9 mouse cellular contexts compared by ENCODE assay signal in genomic region chr12:80379393-80379792, GRCm38 (mm10). TPM values are rescaled to one million over a fixed set of nuclear protein-coding genes. Genes with fewer than 3 reads are reported as not detected.
DNase-seq lines count a peak whose midpoint lies in the region; ATAC-seq lines count a peak whose summit lies in the region.
"Had no signal": no experiment of that assay in that cellular context is flagged by ENCODE, and none has a peak within 500 bp of the region (broad histone marks: within the 10 kb centered on the region; RNA-seq: fewer than 3 reads in every experiment).

No protein-coding gene starts in this region.

- no peaks in the 10 kb centered on the region for H3K9me3 ChIP-seq in limb, embryonic 11.5 days (ENCODE audit: control insufficient read depth, low read length)
- no peaks in the 10 kb centered on the region for H3K9me3 ChIP-seq in limb, embryonic 10.5 days (replicated peaks)
- no peaks in the 10 kb centered on the region for H3K9me3 ChIP-seq in forebrain, embryonic 14.5 days (replicated peaks; ENCODE audit: control insufficient read depth, low read length)
- H3K9me3 ChIP-seq in limb, embryonic 13.5 days = no peaks in the 10 kb centered on the region
- H3K9me3 ChIP-seq: liver, embryonic 12.5 days had no signal

- H3K27me3 ChIP-seq in limb, embryonic 11.5 days (ENCODE audit: control insufficient read depth, insufficient read depth, low read length) = no peaks in the 10 kb centered on the region
- H3K27me3 ChIP-seq in limb, embryonic 10.5 days (ENCODE audit: low read depth, poor library complexity, severe bottlenecking) = no peaks in the 10 kb centered on the region
- no peaks in the 10 kb centered on the region for H3K27me3 ChIP-seq in forebrain, embryonic 14.5 days (replicated peaks; ENCODE audit: control insufficient read depth, insufficient read depth, low read length)
- no peaks in the 10 kb centered on the region for H3K27me3 ChIP-seq in limb, embryonic 13.5 days
- H3K27me3 ChIP-seq: liver, embryonic 12.5 days had no signal

- H3K36me3 ChIP-seq in limb, embryonic 11.5 days (ENCODE audit: control insufficient read depth, insufficient read depth, low read length) = no peaks in the 10 kb centered on the region; the same call in 1 of the 2 replicates
- peaks cover 81% of the 10 kb centered on the region for H3K36me3 ChIP-seq in limb, embryonic 10.5 days
- peaks cover 27% of the 10 kb centered on the region for H3K36me3 ChIP-seq in forebrain, embryonic 14.5 days (ENCODE audit: control insufficient read depth, insufficient read depth, low read length)
- H3K36me3 ChIP-seq in limb, embryonic 13.5 days = peaks cover 54% of the 10 kb centered on the region

- peak overlapping the region; percentile 47; the same call in 1 of the 2 replicates for H3K27ac ChIP-seq in limb, embryonic 11.5 days (replicated peaks; ENCODE audit: low read depth, low read length)
- H3K27ac ChIP-seq in limb, embryonic 10.5 days = no peak overlapping the region; the same call in 1 of the 2 replicates
- peak overlapping the region; percentile 33; the same call in 1 of the 2 replicates for H3K27ac ChIP-seq in forebrain, embryonic 14.5 days (ENCODE audit: low read depth, low read length)
- H3K27ac ChIP-seq in limb, embryonic 13.5 days = peak overlapping the region; percentile 63
- H3K27ac ChIP-seq: liver, embryonic 12.5 days had no signal

- H3K4me1 ChIP-seq in limb, embryonic 11.5 days (ENCODE audit: control insufficient read depth, insufficient read depth, low read length) = no peaks in the 10 kb centered on the region
- H3K4me1 ChIP-seq in limb, embryonic 10.5 days = peaks cover 6% of the 10 kb centered on the region; the same call in 1 of the 2 replicates
- H3K4me1 ChIP-seq in forebrain, embryonic 14.5 days (ENCODE audit: control insufficient read depth, insufficient read depth, low read length) = peaks cover 4% of the 10 kb centered on the region; the same call in 1 of the 2 replicates
- peaks cover 10% of the 10 kb centered on the region for H3K4me1 ChIP-seq in limb, embryonic 13.5 days

- no peak for ATAC-seq in limb, embryonic 11.5 days (ENCODE audit: insufficient number of reproducible peaks, low FRiP score, low TSS enrichment, low read depth)
- ATAC-seq in forebrain, embryonic 14.5 days = 0 out of 2 replicates have a peak, but pooled peaks have one; percentile 10
- ATAC-seq in limb, embryonic 13.5 days (ENCODE audit: low FRiP score, low read depth) = no peak
- ATAC-seq: intestine, postnatal 0 days had no signal

- DNase-seq in limb, embryonic 11.5 days (ENCODE audit: low spot score) = no peak
- DNase-seq in limb, embryonic 10.5 days (ENCODE audit: low spot score) = no peak
- DNase-seq in cerebellum, postnatal 14 days = peak; percentile 63
- no peak for DNase-seq in forebrain, embryonic 14.5 days (ENCODE audit: low spot score)
- DNase-seq in frontal cortex, postnatal 10 days (ENCODE audit: low spot score in 2 of 2) = no peak
- DNase-seq in urinary bladder, postnatal 4 days (ENCODE audit: low spot score in 2 of 2) = no peak

- no peak overlapping the region for H3K4me2 ChIP-seq in limb, embryonic 11.5 days (ENCODE audit: low read depth, severe bottlenecking)
- no peak overlapping the region for H3K4me2 ChIP-seq in forebrain, embryonic 14.5 days (ENCODE audit: low read length)
- H3K4me2 ChIP-seq in limb, embryonic 13.5 days (replicated peaks) = no peak overlapping the region
- H3K4me2 ChIP-seq: liver, embryonic 12.5 days had no signal

- WGBS in limb, embryonic 11.5 days = 86% methylated on average over 4 of the region's 4 CpGs
- 95% methylated on average over 4 of the region's 4 CpGs for WGBS in limb, embryonic 10.5 days
- WGBS in forebrain, embryonic 14.5 days = 65% methylated on average over 4 of the region's 4 CpGs
- 83% methylated on average over 4 of the region's 4 CpGs for WGBS in limb, embryonic 13.5 days

- H3K4me3 ChIP-seq in limb, embryonic 11.5 days (ENCODE audit: low read depth, low read length) = no peak overlapping the region
- H3K4me3 ChIP-seq in limb, embryonic 10.5 days = no peak overlapping the region
- H3K4me3 ChIP-seq in forebrain, embryonic 14.5 days (ENCODE audit: low read depth, low read length) = no peak overlapping the region
- H3K4me3 ChIP-seq in limb, embryonic 13.5 days = no peak overlapping the region
- H3K4me3 ChIP-seq: liver, embryonic 12.5 days had no signal

- H3K9ac ChIP-seq in limb, embryonic 11.5 days (ENCODE audit: low read length) = no peak overlapping the region
- H3K9ac ChIP-seq in forebrain, embryonic 14.5 days (ENCODE audit: low read length) = no peak overlapping the region
- no peak overlapping the region for H3K9ac ChIP-seq in limb, embryonic 13.5 days

RNA-seq across cellular contexts. Expression of gene Dcaf5, which starts 57.0 kb away (rescaled TPM):
- polyA plus RNA-seq in limb, embryonic 11.5 days (2014; fragmentation: Nextera tagmentation; extraction: Ambion mirVana) = 10.3 and 11.3 TPM in 2 replicates
- polyA plus RNA-seq in limb, embryonic 10.5 days (2016; fragmentation: Nextera tagmentation; extraction: Ambion mirVana) = 9.3 and 12.8 TPM in 2 replicates
- polyA plus RNA-seq in forebrain, embryonic 14.5 days (2014; fragmentation: Nextera tagmentation; extraction: Ambion mirVana) = 17.7 and 18.9 TPM in 2 replicates
- polyA plus RNA-seq in limb, embryonic 13.5 days (2015; fragmentation: Nextera tagmentation; extraction: Ambion mirVana) = 17.3 and 17.4 TPM in 2 replicates

Comparison
In these comparisons a context has a peak if more than half of its experiments do, and no peak if none do; other contexts are left out.
1. DNase-seq: peak in cerebellum, postnatal 14 days (2 of 2); none in limb, embryonic 11.5 days (single experiment), limb, embryonic 10.5 days (single experiment), forebrain, embryonic 14.5 days (single experiment), frontal cortex, postnatal 10 days (0 of 2) and urinary bladder, postnatal 4 days (0 of 2).